Mouse (Mus musculus) hindbrain, embryonic 12.5 days (tissue): ENCODE data around the gene Igf1r. TPM values are rescaled to one million over a fixed set of nuclear protein-coding genes. Genes with fewer than 3 reads are reported as not detected.
"Not testable (repeated sequence)": the region's sequence is repeated elsewhere in the genome, so short reads cannot be mapped to it uniquely, and the experiment has no call there.

Source experiments
- ATAC-seq: fragments of 200-750 bp; cut with Nextera tagmentation; 2 replicates; pipeline ENCODE4 v1.8.0; 2017; ENCODE audit warnings: moderate TSS enrichment; ENCODE audit not compliant: low FRiP score
- H3K27ac ChIP-seq: fragments of 300-500 bp; sonication (generic); 2 replicates; pipeline ENCODE4 v1.5.1; 2016; ENCODE audit warnings: mild to moderate bottlenecking
- H3K27me3 ChIP-seq: fragments of 300-500 bp; sonication (generic); 2 replicates; pipeline ENCODE4 v1.6.1; 2016; ENCODE audit warnings: mild to moderate bottlenecking
- H3K36me3 ChIP-seq: fragments of 300-500 bp; sonication (generic); 2 replicates; pipeline ENCODE4 v1.6.1; 2016; ENCODE audit warnings: mild to moderate bottlenecking
- H3K4me1 ChIP-seq: fragments of 300-500 bp; sonication (generic); 2 replicates; pipeline ENCODE4 v1.6.1; 2016
- H3K4me2 ChIP-seq: fragments of 300-500 bp; sonication (generic); replicated peaks from 2 replicates; pipeline ENCODE4 v1.6.1; 2016; ENCODE audit warnings: mild to moderate bottlenecking
- H3K4me3 ChIP-seq: fragments of 300-500 bp; sonication (generic); 2 replicates; pipeline ENCODE4 v1.5.1; 2016; ENCODE audit warnings: mild to moderate bottlenecking
- H3K9ac ChIP-seq: fragments of 300-500 bp; sonication (generic); 2 replicates; pipeline ENCODE4 v1.6.1; 2016; ENCODE audit warnings: mild to moderate bottlenecking, moderate library complexity
- H3K9me3 ChIP-seq: fragments of 300-500 bp; sonication (generic); replicated peaks from 2 replicates; pipeline ENCODE4 v1.6.1; 2016; ENCODE audit warnings: mild to moderate bottlenecking
- WGBS: fragments of 180-500 bp; shearing (Covaris S2); methylation state at CpG from one replicate; pipeline ENCODE4 v1.1.7; 2016; 5-methylcytosine and 5-hydroxymethylcytosine counted together
- polyA plus RNA-seq: library from polyadenylated mRNA; unstranded; fragments of >200 nt; fragmentation: Nextera tagmentation; extraction: Ambion mirVana; gene quantifications from 2 replicates; pipeline ENCODE4 v1.2.1, GENCODE M21; 2016

Igf1r gene
- polyA plus RNA-seq, 1 experiment from 2014 or later: 42.3 TPM

DNA sequence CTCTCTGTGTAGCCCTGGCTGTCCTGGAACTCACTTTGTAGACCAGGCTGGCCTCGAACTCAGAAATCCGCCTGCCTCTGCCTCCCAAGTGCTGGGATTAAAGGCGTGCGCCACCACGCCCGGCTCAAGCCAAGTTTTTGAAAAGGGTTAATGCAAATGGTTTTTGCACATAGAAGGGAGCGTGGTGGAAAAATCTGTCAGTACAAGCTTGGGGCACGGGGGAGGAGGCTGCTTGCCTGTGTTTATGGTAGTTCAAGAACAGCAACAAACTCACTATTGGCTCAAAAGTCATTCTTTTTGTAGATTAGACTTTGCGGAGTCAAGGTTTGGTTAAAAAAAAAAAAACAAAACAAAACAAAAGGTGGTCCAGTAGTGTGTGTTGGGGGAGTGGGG lies 322.8 kb downstream of the Igf1r start:
- H3K27ac ChIP-seq, H3K27me3 ChIP-seq, ATAC-seq, H3K9me3 ChIP-seq, H3K36me3 ChIP-seq: not testable (repeated sequence)
- peak overlapping the region; percentile 26; the same call in 1 of the 2 replicates for H3K4me3 ChIP-seq
- H3K4me1 ChIP-seq: peaks cover 16% of the 10 kb centered on the region
- 0 out of 2 replicates have a peak overlapping the region, but pooled peaks have one; percentile 4 for H3K9ac ChIP-seq
- 49% methylated on average over 9 of the region's 9 CpGs for WGBS
- H3K4me2 ChIP-seq: peak overlapping the region; percentile 53

DNA sequence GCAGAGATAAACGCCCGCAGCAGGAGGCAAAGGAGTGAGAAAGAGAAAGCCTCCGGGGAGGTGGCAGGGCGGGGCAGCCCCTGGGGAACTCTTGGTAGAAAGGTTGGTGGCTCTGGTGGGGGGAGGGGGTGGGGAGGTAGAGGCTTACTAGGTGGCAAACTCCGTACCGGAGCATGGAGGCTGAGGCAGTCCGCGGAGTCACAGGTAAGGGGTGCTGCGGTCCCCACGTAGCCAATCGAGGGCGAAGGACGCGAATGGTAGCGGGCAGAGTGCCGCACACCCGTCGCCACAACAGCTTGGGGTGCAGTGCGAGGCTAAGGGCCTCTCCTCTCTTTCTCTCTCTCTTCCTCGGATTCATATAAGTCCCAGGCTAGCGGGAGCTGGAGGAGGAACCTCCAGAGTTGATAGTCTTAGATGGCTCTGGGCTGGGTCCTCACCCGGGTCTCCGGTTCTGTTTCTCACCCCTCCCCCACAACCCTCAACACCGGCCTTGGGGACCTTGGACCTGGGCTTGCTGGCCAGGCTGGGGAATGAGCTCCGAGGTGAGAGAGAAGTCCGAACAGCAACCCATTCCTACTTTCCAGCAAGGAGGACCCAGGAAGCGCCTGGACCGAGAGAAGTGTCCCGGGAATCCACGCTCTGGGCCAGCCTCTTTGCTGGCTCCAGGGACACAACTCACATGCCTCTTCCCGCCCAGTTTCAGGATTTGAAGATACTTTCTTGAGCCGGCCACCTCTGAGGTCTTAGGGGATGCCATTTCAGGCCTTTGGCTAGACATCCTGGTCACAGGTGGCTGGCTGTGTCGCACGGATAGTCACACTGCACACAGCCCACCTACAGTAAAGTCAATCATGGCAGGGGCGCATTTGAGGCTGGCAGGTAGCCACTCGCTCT lies 323.5 kb downstream of the Igf1r start:
- peak overlapping the region; percentile 53 for H3K4me2 ChIP-seq
- ATAC-seq: 0 out of 2 replicates have a peak, but pooled peaks have one; percentile 29
- H3K27ac ChIP-seq: no peak overlapping the region
- H3K9me3 ChIP-seq: no peaks in the 10 kb centered on the region
- H3K4me1 ChIP-seq: peaks cover 16% of the 10 kb centered on the region
- peak overlapping the region; percentile 26 for H3K4me3 ChIP-seq
- 0 out of 2 replicates have a peak overlapping the region, but pooled peaks have one; percentile 4 for H3K9ac ChIP-seq
- 5% methylated on average over 36 of the region's 36 CpGs for whole genome bisulfite sequencing
- peaks cover 10% of the 10 kb centered on the region for H3K27me3 ChIP-seq
- H3K36me3 ChIP-seq: no peaks in the 10 kb centered on the region

DNA sequence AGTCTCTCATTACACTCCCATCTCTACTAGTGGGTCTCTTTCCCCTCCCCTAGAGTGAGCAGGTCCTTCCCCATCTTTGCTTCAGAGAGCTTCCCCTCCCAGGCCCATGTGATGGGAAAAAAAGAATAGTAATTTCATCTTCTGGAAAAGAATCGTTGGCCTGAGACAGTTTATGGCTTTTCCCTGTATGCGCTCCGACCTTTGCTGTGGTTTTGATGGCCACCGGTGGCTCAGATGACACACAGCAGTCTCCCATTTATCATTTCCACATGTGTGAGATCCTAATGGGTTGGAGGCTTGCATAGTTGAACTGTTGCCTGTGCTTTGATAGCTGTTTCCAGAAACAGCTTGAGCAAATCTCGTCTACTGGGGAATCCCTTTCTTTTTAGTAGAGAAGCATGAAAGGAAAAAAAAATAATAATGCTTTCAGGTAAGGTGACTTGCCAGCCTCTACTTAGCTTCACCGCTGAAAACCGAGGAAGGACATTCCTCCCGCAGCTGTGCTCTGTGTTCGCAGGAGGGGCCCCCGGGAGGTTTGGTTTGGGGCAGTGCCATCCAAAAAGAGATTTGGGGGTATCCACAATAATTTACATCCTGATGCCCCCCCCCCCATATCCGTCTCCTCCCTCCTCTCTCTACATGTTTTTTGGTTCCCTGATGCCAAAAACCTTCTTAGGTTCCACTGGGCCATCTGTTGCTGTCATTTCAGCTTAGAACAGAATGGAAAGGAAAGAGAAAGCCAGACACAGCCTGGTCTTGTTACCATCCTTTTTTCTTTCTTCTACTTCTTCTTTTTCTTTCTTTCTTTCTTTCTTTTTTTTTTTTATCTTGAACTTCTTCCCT lies 324.6 kb downstream of the Igf1r start:
- H3K27me3 ChIP-seq: peaks cover 10% of the 10 kb centered on the region

DNA sequence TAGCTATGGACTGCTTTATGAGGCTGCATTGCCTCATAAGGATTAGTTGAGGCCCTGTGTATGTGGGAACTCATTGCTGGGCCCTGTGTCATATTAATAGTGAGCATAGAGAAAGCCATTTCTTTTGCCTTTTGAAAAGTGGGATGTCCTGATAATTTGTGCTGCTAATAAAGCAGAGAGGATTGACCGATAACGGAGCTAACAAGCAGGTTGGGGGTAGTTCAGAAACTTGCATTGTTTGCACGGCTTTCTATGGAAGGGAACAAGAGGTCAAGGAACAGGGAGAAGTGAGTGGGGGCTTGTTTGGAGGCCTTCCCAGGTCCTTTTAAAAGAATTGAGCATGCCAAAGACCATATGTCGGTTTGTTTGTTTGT lies 325.3 kb downstream of the Igf1r start:
- Histone ChIP-seq H3K4me3 (no peak overlapping the region), H3K36me3 (no peaks in the 10 kb centered on the region), H3K27ac (no peak overlapping the region), H3K9me3 (no peaks in the 10 kb centered on the region), H3K4me1 (peaks cover 16% of the 10 kb centered on the region), H3K4me2 (no peak overlapping the region), H3K27me3 (peaks cover 10% of the 10 kb centered on the region), H3K9ac (no peak overlapping the region)
- no peak for ATAC-seq
- 58% methylated on average over 4 of the region's 4 CpGs for WGBS

More for the DNA sequence above, 324.6 kb downstream of the Igf1r start:
- Histone ChIP-seq H3K4me3 (no peak overlapping the region), H3K9ac (no peak overlapping the region), H3K9me3 (no peaks in the 10 kb centered on the region), H3K4me2 (no peak overlapping the region), H3K27ac (0 out of 2 replicates have a peak overlapping the region, but pooled peaks have one; percentile 4), H3K36me3 (no peaks in the 10 kb centered on the region), H3K4me1 (peaks cover 16% of the 10 kb centered on the region)
- WGBS: 29% methylated on average over 11 of the region's 11 CpGs
- ATAC-seq: no peak

DNA sequence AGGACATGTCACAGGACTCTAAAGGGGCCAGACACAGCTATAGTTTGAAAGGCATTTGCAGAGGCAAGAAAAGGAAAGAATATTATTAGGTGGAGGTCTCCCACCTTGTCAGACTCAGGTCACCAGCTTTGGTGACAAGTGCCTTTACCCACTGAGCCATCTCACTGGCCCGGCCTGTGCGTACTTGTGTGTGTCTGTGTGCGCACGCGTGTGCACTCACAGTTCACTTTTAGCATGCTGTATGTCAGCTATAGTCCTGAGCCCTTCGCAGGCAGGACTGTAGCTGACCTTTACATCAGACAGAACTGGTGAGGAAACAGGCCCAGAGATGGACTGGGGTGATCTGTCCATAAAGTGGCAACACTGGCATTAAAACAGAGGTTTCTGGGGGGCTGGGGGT lies 325.8 kb downstream of the Igf1r start:
- no peak overlapping the region for H3K27ac ChIP-seq
- ATAC-seq: no peak
- H3K9ac ChIP-seq: no peak overlapping the region
- peaks cover 10% of the 10 kb centered on the region for H3K27me3 ChIP-seq
- H3K4me3 ChIP-seq: no peak overlapping the region
- 95% methylated on average over 6 of the region's 6 CpGs for WGBS
- H3K36me3 ChIP-seq: no peaks in the 10 kb centered on the region
- no peaks in the 10 kb centered on the region for H3K9me3 ChIP-seq
- H3K4me2 ChIP-seq: no peak overlapping the region
- H3K4me1 ChIP-seq: peaks cover 16% of the 10 kb centered on the region

DNA sequence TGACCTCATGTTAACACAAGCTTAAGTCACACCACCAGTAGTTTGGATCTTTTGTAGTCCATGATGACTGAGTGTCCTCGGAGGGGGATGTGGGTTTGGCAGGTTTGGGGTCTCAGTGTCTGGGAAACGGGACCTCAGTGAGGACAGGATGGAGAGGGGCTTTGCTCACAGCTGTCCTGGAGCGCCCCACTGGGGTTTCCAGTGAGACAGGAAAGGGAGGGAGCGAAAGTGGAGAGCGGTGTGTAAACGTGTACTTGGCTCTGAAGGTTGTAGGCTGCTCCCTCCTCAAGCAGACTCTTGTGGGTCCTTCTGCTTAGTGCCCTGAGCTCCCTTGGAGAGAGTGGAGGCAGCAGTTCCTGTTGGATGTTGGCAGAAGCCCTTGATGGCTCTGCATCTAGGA lies 326.3 kb downstream of the Igf1r start:
- Histone ChIP-seq H3K4me3 (no peak overlapping the region), H3K27ac (no peak overlapping the region), H3K27me3 (peaks cover 10% of the 10 kb centered on the region), H3K4me1 (peaks cover 16% of the 10 kb centered on the region), H3K36me3 (no peaks in the 10 kb centered on the region), H3K4me2 (no peak overlapping the region), H3K9me3 (no peaks in the 10 kb centered on the region), H3K9ac (no peak overlapping the region)
- no peak for ATAC-seq
- 67% methylated on average over 6 of the region's 6 CpGs for WGBS

DNA sequence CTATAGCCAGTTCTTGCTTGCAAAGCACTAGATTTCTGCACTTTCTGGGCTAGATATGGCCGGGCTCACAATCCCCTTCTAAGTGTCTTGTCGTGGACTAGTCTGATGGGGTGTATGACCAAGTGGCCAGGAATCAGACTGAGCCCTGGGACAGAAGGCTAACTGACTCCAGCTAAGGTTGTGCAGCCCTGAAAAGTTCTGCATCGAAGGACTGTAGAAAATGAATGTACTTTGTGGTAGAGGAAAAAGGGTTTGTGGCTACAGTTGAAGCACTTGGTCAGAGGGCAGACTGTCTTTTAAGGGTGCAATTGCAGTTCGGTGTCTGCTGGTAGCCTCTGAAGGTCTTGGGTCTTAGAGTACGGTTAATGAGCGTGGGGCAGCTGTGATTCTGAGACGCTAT lies 326.9 kb downstream of the Igf1r start:
- no peak overlapping the region for H3K9ac ChIP-seq
- H3K4me2 ChIP-seq: no peak overlapping the region
- H3K4me1 ChIP-seq: peaks cover 16% of the 10 kb centered on the region
- no peaks in the 10 kb centered on the region for H3K9me3 ChIP-seq
- H3K36me3 ChIP-seq: no peaks in the 10 kb centered on the region
- H3K4me3 ChIP-seq: no peak overlapping the region
- no peak overlapping the region for H3K27ac ChIP-seq
- ATAC-seq: no peak
- WGBS: 91% methylated on average over 7 of the region's 7 CpGs
- H3K27me3 ChIP-seq: peaks cover 10% of the 10 kb centered on the region

DNA sequence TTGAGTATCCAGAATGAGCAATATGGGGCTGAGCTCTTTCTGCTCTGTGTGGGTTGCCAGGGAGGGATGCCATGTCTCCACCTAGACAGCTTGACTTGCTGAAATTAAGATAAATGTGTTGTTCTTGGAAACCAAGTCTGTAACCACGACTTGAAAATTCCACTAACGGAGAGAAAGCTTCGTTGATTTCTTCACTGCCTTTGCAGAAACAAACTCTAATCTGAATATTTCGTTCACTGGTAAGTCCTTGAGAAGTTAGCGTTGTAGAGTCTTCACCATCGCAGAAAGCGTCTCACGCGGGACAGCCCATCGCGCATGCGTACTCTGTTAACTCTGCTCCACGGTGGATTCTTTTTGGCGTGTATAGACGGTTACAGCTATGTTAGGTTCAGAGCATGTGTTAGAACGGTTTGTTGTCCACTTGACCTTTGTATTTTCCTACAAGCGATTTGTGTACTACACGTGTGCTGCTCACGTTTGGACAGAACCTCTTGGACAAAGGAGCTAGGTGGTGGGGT lies 327.8 kb downstream of the Igf1r start:
- Histone ChIP-seq H3K27me3 (peaks cover 10% of the 10 kb centered on the region), H3K9ac (no peak overlapping the region)
- ATAC-seq: no peak

DNA sequence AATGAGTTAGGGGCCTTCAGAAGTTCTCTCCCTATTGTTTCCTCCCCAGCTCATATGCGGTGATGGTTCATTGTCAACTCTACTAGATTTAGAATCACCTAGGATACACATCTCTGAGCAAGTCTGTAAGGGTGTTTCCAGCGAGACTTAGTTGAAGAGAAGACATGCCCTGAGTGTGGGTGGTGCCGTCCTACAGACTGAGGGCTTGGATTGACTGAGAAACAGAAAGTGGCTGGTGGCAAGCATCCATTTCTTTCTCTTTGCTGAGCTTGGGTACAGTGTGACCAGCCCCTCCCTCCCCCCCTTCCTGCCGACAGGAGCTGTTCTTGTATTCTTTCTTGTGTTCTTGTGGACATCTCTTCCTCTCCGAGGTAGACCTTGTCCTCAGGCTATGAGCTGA lies 328.7 kb downstream of the Igf1r start:
- Histone ChIP-seq H3K27me3 (peaks cover 3% of the 10 kb centered on the region), H3K27ac (no peak overlapping the region), H3K36me3 (no peaks in the 10 kb centered on the region), H3K9me3 (no peaks in the 10 kb centered on the region), H3K4me3 (no peak overlapping the region), H3K4me1 (peaks cover 10% of the 10 kb centered on the region), H3K9ac (no peak overlapping the region), H3K4me2 (no peak overlapping the region)
- WGBS: 71% methylated on average over 5 of the region's 5 CpGs
- no peak for ATAC-seq

More for the DNA sequence above, 327.8 kb downstream of the Igf1r start:
- Histone ChIP-seq H3K36me3 (no peaks in the 10 kb centered on the region), H3K4me1 (peaks cover 16% of the 10 kb centered on the region), H3K4me2 (no peak overlapping the region), H3K27ac (no peak overlapping the region), H3K4me3 (no peak overlapping the region), H3K9me3 (no peaks in the 10 kb centered on the region)
- WGBS: 94% methylated on average over 19 of the region's 19 CpGs

DNA sequence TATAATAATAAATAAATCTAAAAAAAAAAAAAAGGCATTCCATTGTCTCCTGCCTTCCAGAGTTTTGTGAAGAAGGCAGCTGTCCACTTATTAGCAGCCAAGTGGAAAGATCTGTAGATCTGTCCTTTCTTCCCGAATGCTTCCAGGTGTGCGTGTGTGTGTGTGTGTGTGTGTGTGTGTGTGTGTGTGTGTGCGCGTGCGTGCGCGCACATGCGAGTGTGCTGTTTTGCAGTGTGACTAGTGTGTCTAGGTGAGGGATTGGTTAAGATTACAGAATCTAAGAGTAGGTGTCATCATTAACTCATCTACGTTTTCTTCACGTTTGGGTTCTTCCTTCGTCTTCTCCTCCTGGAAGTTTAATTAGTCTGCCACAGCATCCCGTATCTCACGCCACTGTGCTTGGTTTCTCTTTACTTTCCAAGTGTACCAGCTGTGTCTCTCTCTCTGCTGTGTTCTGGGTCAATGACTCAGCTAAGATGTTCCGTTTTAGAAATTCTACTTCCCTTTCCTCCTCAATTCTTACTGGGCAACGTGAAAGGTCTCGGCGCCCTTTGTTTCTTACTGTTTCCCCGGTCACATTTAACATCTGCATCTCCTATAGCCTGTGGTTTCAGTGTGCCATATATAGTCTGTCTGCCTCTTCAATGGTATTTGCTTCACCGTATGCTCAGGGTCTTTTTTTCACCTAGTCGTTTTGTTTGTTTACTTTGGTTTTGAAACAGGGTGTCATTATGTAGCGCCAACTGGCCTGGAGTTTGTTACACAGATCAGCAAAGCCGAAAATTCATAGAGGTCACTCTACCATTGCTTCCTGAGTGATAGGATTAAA lies 329.9 kb downstream of the Igf1r start:
- Histone ChIP-seq H3K27ac (no peak overlapping the region), H3K9me3 (no peaks in the 10 kb centered on the region), H3K9ac (no peak overlapping the region), H3K4me1 (peaks cover 2% of the 10 kb centered on the region; the same call in 1 of the 2 replicates), H3K36me3 (no peaks in the 10 kb centered on the region), H3K4me3 (no peak overlapping the region), H3K4me2 (no peak overlapping the region), H3K27me3 (no peaks in the 10 kb centered on the region)
- ATAC-seq: no peak
- WGBS: 86% methylated on average over 22 of the region's 22 CpGs

DNA sequence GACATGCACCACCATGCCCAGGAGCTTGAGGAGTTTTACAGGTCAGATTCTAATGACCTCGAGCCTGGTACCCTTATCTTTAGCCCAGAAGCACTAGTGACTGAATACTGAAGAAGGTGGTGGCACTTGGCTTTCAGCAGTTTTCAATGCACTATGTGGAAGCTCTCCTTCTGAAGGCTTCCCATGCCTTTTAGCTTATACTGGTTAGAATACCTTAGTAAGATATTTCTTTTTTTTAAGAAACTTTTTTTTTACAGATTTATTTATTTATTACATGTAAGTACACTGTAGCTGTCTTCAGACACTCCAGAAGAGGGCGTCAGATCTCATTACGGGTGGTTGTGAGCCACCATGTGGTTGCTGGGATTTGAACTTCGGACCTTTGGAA lies 330.5 kb downstream of the Igf1r start:
- not testable (repeated sequence) for H3K9me3 ChIP-seq, H3K27me3 ChIP-seq, H3K9ac ChIP-seq, H3K36me3 ChIP-seq, H3K4me3 ChIP-seq, H3K4me1 ChIP-seq, H3K4me2 ChIP-seq, H3K27ac ChIP-seq, ATAC-seq
- 81% methylated on average over 4 of the region's 4 CpGs for WGBS
